Mouse (Mus musculus) layer of hippocampus, postnatal 36 days (tissue): Measurements from ENCODE around the gene Mtnr1b. TPM values are rescaled to one million over a fixed set of nuclear protein-coding genes. Genes with fewer than 3 reads are reported as not detected.

Experiments
- DNase-seq, 2 experiments: peaks; one replicate each; pipeline ENCODE4 v3.0.0; 2022
- total RNA-seq, 2 experiments: library from RNA; stranded (reverse); gene quantifications; 2 replicates each; pipeline ENCODE4 v1.2.3; 2021

The Mtnr1b gene
- total RNA-seq, 2 experiments from 2014 or later, result not detected

DNA sequence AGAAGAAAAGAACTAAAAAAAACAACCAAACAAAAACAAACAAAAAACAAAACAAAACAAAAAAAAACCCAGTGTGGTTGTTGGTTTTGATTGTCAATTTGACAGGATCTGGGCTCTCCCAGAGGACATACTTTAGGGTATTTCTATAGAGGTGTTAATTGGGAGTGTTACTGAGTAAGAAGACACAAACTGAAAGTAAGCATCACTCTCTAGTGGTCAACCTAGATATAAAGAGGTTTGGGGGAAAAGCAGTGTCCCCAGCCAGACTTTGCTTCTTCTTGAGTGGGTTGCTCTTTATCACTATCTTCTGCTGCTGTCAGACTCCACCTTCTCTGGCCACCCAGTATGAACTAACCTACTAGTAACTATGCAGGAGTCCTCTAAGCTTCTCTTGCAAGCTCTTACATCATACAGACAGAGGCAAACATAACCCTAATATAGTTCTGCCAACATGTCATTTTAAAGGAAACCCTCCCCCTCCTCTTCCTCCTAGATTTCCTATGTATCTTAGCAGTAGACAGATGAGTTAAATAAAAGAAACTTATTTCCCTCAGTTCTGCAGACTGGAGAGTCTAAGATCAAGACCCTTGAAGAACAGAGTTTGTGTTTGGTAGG is 71.8 kb downstream of the Mtnr1b start:
- no peak for DNase-seq

GRCm38 (mm10) chr9:15800402-15800801 is 74.0 kb downstream of the Mtnr1b start:
- no peak for DNase-seq

DNA sequence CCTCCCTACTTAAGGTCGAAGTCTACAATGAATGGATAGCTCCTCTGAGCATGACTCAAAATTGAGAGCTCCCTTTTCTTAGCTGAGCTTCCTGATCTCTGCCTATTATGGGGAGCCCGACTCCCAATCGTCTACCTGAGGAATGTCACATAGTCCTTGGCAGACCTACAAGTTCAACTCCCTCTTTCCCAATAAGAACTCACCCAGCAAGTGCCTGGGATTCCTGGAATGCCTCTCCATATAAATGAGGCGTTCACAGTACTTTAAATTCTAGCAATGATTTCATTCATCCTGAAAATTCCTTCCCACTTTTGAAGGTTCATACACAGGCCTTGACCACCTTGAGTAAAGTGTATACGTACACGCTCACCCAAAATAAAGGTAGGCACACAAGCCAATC is 79.9 kb downstream of the Mtnr1b start:
- no peak for DNase-seq

DNA sequence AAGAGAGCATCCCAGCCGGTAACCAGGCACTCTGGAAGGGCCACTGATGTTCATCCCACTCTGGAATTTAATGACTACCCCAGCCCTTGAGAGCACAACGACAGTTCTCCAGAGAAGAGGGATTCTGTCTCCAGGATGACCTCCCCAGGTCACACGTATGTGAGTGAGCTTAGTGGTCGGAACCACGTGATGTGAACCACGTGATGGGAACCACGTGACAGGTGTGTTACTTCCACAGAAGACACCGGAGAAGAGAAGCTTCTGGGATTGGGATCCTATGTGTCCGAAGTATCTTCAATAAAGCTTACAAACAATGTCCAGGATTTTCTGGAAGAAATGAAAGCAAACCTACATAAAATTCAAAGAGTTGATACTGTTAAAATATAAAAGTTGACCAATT is 82.3 kb downstream of the Mtnr1b start:
- no peak for DNase-seq

DNA sequence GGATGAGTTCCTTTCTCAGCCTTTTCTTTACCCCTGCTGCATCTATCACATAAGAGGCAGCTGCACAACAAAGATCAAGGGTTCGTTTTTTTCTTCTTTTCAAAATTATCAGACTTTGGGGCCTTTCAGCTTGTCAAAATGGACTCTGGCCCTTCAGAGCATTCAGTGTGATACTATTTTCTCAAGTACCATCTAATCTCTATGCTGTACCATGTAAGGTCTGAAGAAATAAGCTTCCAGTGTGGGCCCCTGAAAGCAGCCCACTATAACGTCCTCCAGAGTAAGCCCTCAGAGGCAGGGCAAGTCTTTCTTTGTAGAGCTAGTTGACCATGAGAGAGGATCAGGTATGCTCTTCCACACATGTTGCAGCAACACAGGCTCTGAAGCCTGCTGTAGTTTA is 87.7 kb downstream of the Mtnr1b start:
- no peak for DNase-seq

- no peak for DNase-seq
Observed at GRCm38 (mm10) chr9:15786192-15786591, 88.2 kb downstream of the Mtnr1b start.

GRCm38 (mm10) chr9:15781936-15782335 is 92.4 kb downstream of the Mtnr1b start:
- DNase-seq, result no peak

DNA sequence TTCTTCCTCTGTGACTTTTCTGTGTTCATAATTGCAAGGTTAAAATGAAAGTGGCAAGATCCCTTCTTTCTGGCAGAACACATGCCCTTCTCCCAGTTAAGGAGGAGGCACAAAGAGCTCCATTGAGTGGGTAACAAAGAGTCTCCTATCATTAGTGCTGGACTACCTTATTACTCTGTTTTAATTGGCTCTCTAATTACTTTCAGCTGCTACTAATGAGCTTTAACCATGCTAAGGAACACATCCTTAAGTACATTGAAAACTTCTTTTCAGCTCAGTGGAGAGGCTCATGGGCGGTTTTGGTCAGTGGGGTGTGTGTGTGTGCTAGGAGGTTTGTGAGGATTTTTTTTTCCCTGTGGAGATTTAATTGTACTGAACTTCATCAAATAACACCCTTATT is 99.4 kb downstream of the Mtnr1b start:
- no peak for DNase-seq

Other genes with a start within 250 kb of the Mtnr1b start
- 1 to 10 TPM in 1 of 2 experiments, under 1 TPM in 1; 0.33 to 1.1 TPM for gene Deup1, start 246.6 kb downstream of the Mtnr1b start, total RNA-seq
- 10 to 100 TPM; 45.6 to 47.5 TPM for gene Slc36a4, start 164.8 kb downstream of the Mtnr1b start, total RNA-seq